ENCODE assay signal across 14 mouse cellular contexts in the genomic region with DNA sequence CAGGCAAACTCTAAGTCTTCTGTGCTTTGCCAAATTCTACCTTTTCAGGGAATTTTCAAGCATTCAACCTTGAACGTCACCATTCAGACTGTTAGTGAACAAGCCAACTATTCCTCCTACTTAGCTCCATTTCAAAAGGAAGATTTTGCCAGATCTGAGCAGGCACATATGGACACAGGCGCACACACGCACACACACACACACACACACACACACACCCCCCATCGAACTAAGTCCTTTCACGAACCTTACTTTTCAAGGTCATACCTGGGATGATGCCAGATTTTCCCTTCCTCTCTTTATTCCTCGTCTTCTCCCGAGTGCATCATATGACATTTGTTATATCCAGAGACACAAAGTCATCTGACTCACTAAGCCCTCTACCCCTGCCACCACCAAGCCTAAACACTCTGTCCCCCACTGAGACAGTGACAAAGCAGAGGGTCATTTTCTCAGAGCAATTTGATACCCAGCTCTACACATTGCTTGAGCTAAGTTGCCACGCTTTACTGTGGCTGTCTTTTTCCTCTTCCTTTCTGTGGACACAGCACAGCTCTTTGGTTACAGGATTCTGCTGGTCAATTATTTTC. TPM values are rescaled to one million over a fixed set of nuclear protein-coding genes. Genes with fewer than 3 reads are reported as not detected.
DNase-seq lines count a peak whose midpoint lies in the region; ATAC-seq and TF ChIP-seq lines count a peak whose summit lies in the region.
"Not testable (repeated sequence)": the region's sequence is repeated elsewhere in the genome, so short reads cannot be mapped to it uniquely, and the experiment has no call there.
"Had no signal": no experiment of that assay in that cellular context is flagged by ENCODE, and none has a peak within 500 bp of the region (broad histone marks: within the 10 kb centered on the region; RNA-seq: fewer than 3 reads in every experiment).

No protein-coding gene starts in this region.

- H3K9ac ChIP-seq in MEL (ENCODE audit: control insufficient read depth, low read depth, low read length, poor library complexity, severe bottlenecking); hindbrain, embryonic 14.5 days; lung, postnatal 0 days (replicated peaks; ENCODE audit: low read depth): not testable (repeated sequence)

- not testable (repeated sequence) for H3K27me3 ChIP-seq in MEL (ENCODE audit: control insufficient read depth in 1 of 2, insufficient read depth in 2 of 2, low read length in 2 of 2); hindbrain, embryonic 14.5 days (ENCODE audit: control insufficient read depth, insufficient read depth, low read length); lung, postnatal 0 days (replicated peaks; ENCODE audit: insufficient read depth, low read length)

- not testable (repeated sequence) for TF ChIP-seq RAD21 in MEL (IDR thresholded peaks at IDR 0.05; ENCODE audit: low read depth, low read length)

- peak; percentile 65; the same call in 1 of the 2 replicates for ATAC-seq in hindbrain, embryonic 14.5 days (ENCODE audit: low FRiP score)
- not testable (repeated sequence) for ATAC-seq in lung, postnatal 0 days

- not testable (repeated sequence) for H3K36me3 ChIP-seq in MEL (ENCODE audit: control insufficient read depth in 1 of 2, insufficient read depth in 2 of 2, low read length in 2 of 2); hindbrain, embryonic 14.5 days (replicated peaks; ENCODE audit: control insufficient read depth, insufficient read depth); lung, postnatal 0 days (ENCODE audit: insufficient read depth, low read length)

- TF ChIP-seq EP300 in MEL (IDR thresholded peaks at IDR 0.05; ENCODE audit: low read depth in 1 of 2, low read length in 2 of 2); lung, postnatal 0 days (IDR thresholded peaks at IDR 0.05): not testable (repeated sequence)

- H3K4me1 ChIP-seq in MEL (ENCODE audit: control insufficient read depth in 1 of 2, insufficient read depth in 2 of 2, low read length in 2 of 2); hindbrain, embryonic 14.5 days (replicated peaks; ENCODE audit: control insufficient read depth, insufficient read depth, low read length); lung, postnatal 0 days (ENCODE audit: insufficient read depth, low read depth, low read length): not testable (repeated sequence)

- TF ChIP-seq POLR2A in MEL (IDR thresholded peaks at IDR 0.05; ENCODE audit: control insufficient read depth in 1 of 2, insufficient read depth in 1 of 2, low read depth in 1 of 2, low read length in 2 of 2, poor library complexity in 1 of 2): not testable (repeated sequence)

- not testable (repeated sequence) for H3K9me3 ChIP-seq in MEL (replicated peaks; ENCODE audit: insufficient read depth, low read length); hindbrain, embryonic 14.5 days (ENCODE audit: control insufficient read depth, low read length); lung, postnatal 0 days (ENCODE audit: low read length)

- peak; percentile 4 for DNase-seq in MEL (ENCODE audit: low read depth, low spot score)
- peak; percentile 22 for DNase-seq in brain, adult 2 months (ENCODE audit: low read depth, low spot score)
- peak; percentile 27 for DNase-seq in gastrocnemius, postnatal 10 days
- not testable (repeated sequence) for DNase-seq in hindbrain, embryonic 14.5 days (ENCODE audit: low spot score)
- DNase-seq in layer of hippocampus, postnatal 25 days (ENCODE audit: extremely low spot score in 1 of 2, low spot score in 1 of 2): peak; percentile 27 to 41
- peak; percentile 2 for DNase-seq in lung, postnatal 0 days (ENCODE audit: low spot score)
- DNase-seq in right cerebral cortex, postnatal 4 days: peak; percentile 18
- peak; percentile 13 for DNase-seq in thymus, postnatal 4 days

- not testable (repeated sequence) for H3K27ac ChIP-seq in MEL (ENCODE audit: control insufficient read depth, low read depth, low read length); hindbrain, embryonic 14.5 days; lung, postnatal 0 days (ENCODE audit: low read length)

- H3K4me2 ChIP-seq in hindbrain, embryonic 14.5 days (replicated peaks); lung, postnatal 0 days (replicated peaks; ENCODE audit: low read depth, low read length): not testable (repeated sequence)

- H3K79me2 ChIP-seq in MEL (ENCODE audit: control insufficient read depth, insufficient read depth, low read length, poor library complexity): not testable (repeated sequence)

- TF ChIP-seq CTCF in MEL (IDR thresholded peaks at IDR 0.05 in 2 of 3, conservative IDR thresholded peaks at IDR 0.05 in 1 of 3; ENCODE audit: control insufficient read depth in 1 of 3, insufficient read depth in 1 of 3, low read depth in 2 of 3, low read length in 3 of 3, poor library complexity in 1 of 3, severe bottlenecking in 1 of 3); lung, postnatal 0 days (IDR thresholded peaks at IDR 0.05): not testable (repeated sequence)

- 96% methylated on average over 6 of the region's 8 CpGs for WGBS in hindbrain, embryonic 14.5 days
- 95% methylated on average over 6 of the region's 8 CpGs for WGBS in lung, postnatal 0 days

- H3K4me3 ChIP-seq in MEL (ENCODE audit: control insufficient read depth in 1 of 2, insufficient read depth in 1 of 2, low read depth in 2 of 2, low read length in 2 of 2); hindbrain, embryonic 14.5 days (replicated peaks; ENCODE audit: low read length); lung, postnatal 0 days (ENCODE audit: low read depth, low read length): not testable (repeated sequence)

RNA-seq across cellular contexts. Expression of a gene that starts 45.5 kb away (rescaled TPM):
- total RNA-seq in MEL (2012; rRNA removed): not detected in 2 replicates
- not detected for polyA plus RNA-seq in MEL (2012; ENCODE audit: insufficient read depth in 1 of 2, insufficient read length in 2 of 2, low read depth in 1 of 2, low replicate concordance in 2 of 2, missing spikeins in 1 of 2)
- total RNA-seq in gastrocnemius, postnatal 10 days (2021): under 1 TPM in 1 of 2 experiments, not detected in 1; 0.09 TPM
- polyA plus RNA-seq in hindbrain, embryonic 14.5 days (2014; fragmentation: Nextera tagmentation; extraction: Ambion mirVana): 0.16 and 0.23 TPM in 2 replicates
- total RNA-seq in layer of hippocampus, postnatal 25 days (2021): 1 to 10 TPM in 1 of 2 experiments, under 1 TPM in 1; 0.54 to 1.3 TPM
- not detected in 2 replicates for polyA plus RNA-seq in lung, postnatal 0 days (2015; fragmentation: Nextera tagmentation; extraction: Ambion mirVana)
- total RNA-seq: megakaryocyte-erythroid progenitor cell, adult 5-6 weeks had no signal
- polyA plus RNA-seq: embryonic facial prominence, embryonic 10.5 days; forebrain, embryonic 10.5 days; heart, postnatal 0 days; intestine, postnatal 0 days; liver, embryonic 13.5 days had no signal
